Mouse (Mus musculus) lung, postnatal 4 days (tissue): ENCODE data around the gene Gpd1.

ENCODE experiments used
- DNase-seq, 2 experiments: peaks; one replicate each; pipeline ENCODE4 v3.0.0; 2021

The Gpd1 gene

GRCm38 (mm10) chr15:99772925-99773324 is 55.6 kb downstream of the Gpd1 start:
- DNase-seq, result no peak
